Mouse (Mus musculus) heart, postnatal 4 days (tissue): ENCODE results near the gene Gsg1l2. TPM values are rescaled to one million over a fixed set of nuclear protein-coding genes. Genes with fewer than 3 reads are reported as not detected.

Experiments
- DNase-seq: peaks from one replicate; pipeline ENCODE4 v3.0.0; 2021
- total RNA-seq, 2 experiments: library from RNA; stranded (reverse); gene quantifications; 2 replicates each; pipeline ENCODE4 v1.2.3; 2021

The Gsg1l2 gene
- not detected for total RNA-seq

- DNase-seq, result no peak
These were observed at the start of gene Gsg1l2 for GRCm38 (mm10) chr11:67774379-67774778. Gene Gsg1l2 (plus strand): TSS chr11:67774608.

GRCm38 (mm10) chr11:67727095-67727494 lies 47.3 kb upstream of the Gsg1l2 start:
- no peak for DNase-seq

- no peak for DNase-seq
These were observed 45.7 kb upstream of the Gsg1l2 start for GRCm38 (mm10) chr11:67728726-67729125.

- DNase-seq, result no peak
These were observed 43.4 kb upstream of the Gsg1l2 start for GRCm38 (mm10) chr11:67731056-67731455.

- DNase-seq, result no peak
These were observed 40.7 kb upstream of the Gsg1l2 start for GRCm38 (mm10) chr11:67733726-67734125.

- no peak for DNase-seq
These were observed 39.8 kb upstream of the Gsg1l2 start for GRCm38 (mm10) chr11:67734597-67734996.

GRCm38 (mm10) chr11:67738345-67738744 lies 36.1 kb upstream of the Gsg1l2 start:
- no peak for DNase-seq

GRCm38 (mm10) chr11:67738846-67739490 lies 35.4 kb upstream of the Gsg1l2 start:
- no peak for DNase-seq

- DNase-seq, result no peak
These were observed 32.8 kb upstream of the Gsg1l2 start for GRCm38 (mm10) chr11:67741569-67741968.

GRCm38 (mm10) chr11:67756287-67756686 lies 18.1 kb upstream of the Gsg1l2 start:
- DNase-seq, result no peak

- DNase-seq, result peak; percentile 54
These were observed 16.8 kb upstream of the Gsg1l2 start for GRCm38 (mm10) chr11:67757373-67758167.

GRCm38 (mm10) chr11:67771053-67771452 lies 3.4 kb upstream of the Gsg1l2 start, which contains the start of gene Glp2r:
Gene Glp2r (minus strand): TSS chr11:67771153.
- DNase-seq, result no peak

- DNase-seq, result no peak
These were observed 2.7 kb upstream of the Gsg1l2 start for GRCm38 (mm10) chr11:67771691-67772090.

GRCm38 (mm10) chr11:67772577-67772976 lies 1.8 kb upstream of the Gsg1l2 start:
- DNase-seq, result peak; percentile 63

- DNase-seq, result peak; percentile 30
These were observed 15.8 kb downstream of the Gsg1l2 start for GRCm38 (mm10) chr11:67790182-67790581.

GRCm38 (mm10) chr11:67797931-67798330 lies 23.5 kb downstream of the Gsg1l2 start, which contains the start of gene Dhrs7c:
Gene Dhrs7c (plus strand): TSS chr11:67798187.
- DNase-seq, result peak; percentile 65

- DNase-seq, result no peak
These were observed 25.8 kb downstream of the Gsg1l2 start for GRCm38 (mm10) chr11:67800130-67800723.

GRCm38 (mm10) chr11:67801169-67801568 lies 26.8 kb downstream of the Gsg1l2 start:
- no peak for DNase-seq

- DNase-seq, result no peak
These were observed 31.1 kb downstream of the Gsg1l2 start for GRCm38 (mm10) chr11:67805538-67805937.

GRCm38 (mm10) chr11:67806832-67807597 lies 32.6 kb downstream of the Gsg1l2 start:
- no peak for DNase-seq

GRCm38 (mm10) chr11:67808051-67808450 lies 33.6 kb downstream of the Gsg1l2 start:
- no peak for DNase-seq

GRCm38 (mm10) chr11:67811535-67811934 lies 37.1 kb downstream of the Gsg1l2 start:
- peak; percentile 57 for DNase-seq

GRCm38 (mm10) chr11:67819604-67820003 lies 45.2 kb downstream of the Gsg1l2 start:
- peak; percentile 64 for DNase-seq
